Mouse (Mus musculus): Measurements from ENCODE around the gene Itsn2.

- no peak for TF ChIP-seq CTCF (IDR thresholded peaks at IDR 0.05; ENCODE audit: low read depth, low read length)
- no peak for TF ChIP-seq TAL1 (conservative IDR thresholded peaks at IDR 0.05; ENCODE audit: low read depth, low read length)
- no peak for TF ChIP-seq GATA1 (IDR thresholded peaks at IDR 0.05; ENCODE audit: borderline replicate concordance, low read length)
Observed at GRCm38 (mm10) chr12:4706901-4707300, 114.5 kb downstream of the Itsn2 start.

All from G1E (cell line).